Mouse (Mus musculus) kidney, postnatal 0 days (tissue): ENCODE measurements around the gene Ccdc38. TPM values are rescaled to one million over a fixed set of nuclear protein-coding genes. Genes with fewer than 3 reads are reported as not detected.

Experiments
- ATAC-seq: fragments of 200-750 bp; cut with Nextera tagmentation; replicated peaks from 2 replicates; pipeline ENCODE4 v1.8.0; 2017; ENCODE audit warnings: low read depth, moderate number of reproducible peaks, moderate TSS enrichment, moderate library complexity; ENCODE audit not compliant: low FRiP score
- DNase-seq: peaks from one replicate; pipeline ENCODE4 v3.0.0-alpha.2; 2016; ENCODE audit warnings: low spot score
- H3K27ac ChIP-seq: fragments of 300-500 bp; sonication (generic); 2 replicates; pipeline ENCODE4 v1.5.1; 2014; ENCODE audit warnings: mild to moderate bottlenecking
- H3K27me3 ChIP-seq: fragments of 300-500 bp; sonication (generic); 2 replicates; pipeline ENCODE4 v1.6.1; 2014; ENCODE audit warnings: low read length, mixed read lengths; ENCODE audit not compliant: insufficient read depth
- H3K36me3 ChIP-seq: fragments of 300-500 bp; sonication (generic); 2 replicates; pipeline ENCODE4 v1.6.1; 2014; ENCODE audit warnings: low read length, mixed read lengths; ENCODE audit not compliant: insufficient read depth
- H3K4me1 ChIP-seq: fragments of 300-500 bp; sonication (generic); replicated peaks from 2 replicates; pipeline ENCODE4 v1.6.1; 2014; ENCODE audit warnings: antibody characterized with exemption, low read length, mixed read lengths; ENCODE audit not compliant: insufficient read depth
- H3K4me2 ChIP-seq: fragments of 300-500 bp; sonication (generic); 2 replicates; pipeline ENCODE4 v1.6.1; 2014; ENCODE audit warnings: mild to moderate bottlenecking, low read length, moderate library complexity, mixed read lengths
- H3K4me3 ChIP-seq: fragments of 300-500 bp; sonication (generic); replicated peaks from 2 replicates; pipeline ENCODE4 v1.5.1; 2014; ENCODE audit warnings: low read depth, low read length
- H3K9ac ChIP-seq: fragments of 300-500 bp; sonication (generic); 2 replicates; pipeline ENCODE4 v1.6.1; 2014; ENCODE audit warnings: low read depth, low read length
- H3K9me3 ChIP-seq: fragments of 300-500 bp; sonication (generic); replicated peaks from 2 replicates; pipeline ENCODE4 v1.6.1; 2016; ENCODE audit warnings: low read length, inconsistent platforms, mixed read lengths
- CTCF ChIP-seq: IDR thresholded peaks from 2 replicates; pipeline ENCODE4 v1.5.1; 2016; ENCODE audit warnings: antibody characterized with exemption, low read depth, mild to moderate bottlenecking, moderate library complexity
- WGBS: fragments of 180-500 bp; shearing (Covaris S2); extraction: QIAGEN DNeasy Blood & Tissue Kit; methylation state at CpG from one replicate; pipeline ENCODE4 v1.1.7; 2014; 5-methylcytosine and 5-hydroxymethylcytosine counted together
- polyA plus RNA-seq: library from polyadenylated mRNA; unstranded; fragments of >200 nt; fragmentation: Nextera tagmentation; extraction: Ambion mirVana; gene quantifications from 2 replicates; pipeline ENCODE4 v1.2.1, GENCODE M21; 2015

Gene Ccdc38
- polyA plus RNA-seq, 1 experiment from 2014 or later, result 0.26 TPM

DNA sequence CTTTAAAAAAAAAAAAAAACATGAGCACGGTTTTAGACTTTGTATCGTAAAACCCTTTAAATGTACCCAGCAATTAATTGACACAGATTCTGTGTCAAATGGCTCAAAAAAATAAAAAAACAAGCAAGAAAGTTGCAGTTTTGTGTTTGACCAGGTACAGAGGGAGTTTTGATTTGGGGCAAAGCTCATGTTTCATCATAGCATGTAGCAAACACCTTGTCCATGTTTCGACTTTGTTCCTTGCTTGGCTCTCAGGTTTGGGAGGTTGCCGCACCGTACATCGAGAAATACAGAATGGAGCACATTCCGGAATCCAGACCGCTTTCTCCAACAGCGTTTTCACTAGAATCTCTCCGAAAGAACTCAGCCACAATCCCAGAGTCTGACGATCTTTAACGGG, 24.5 kb upstream of the Ccdc38 start:
- H3K4me1 ChIP-seq, result no peaks in the 10 kb centered on the region
- no peaks in the 10 kb centered on the region for H3K36me3 ChIP-seq
- H3K9ac ChIP-seq, result no peak overlapping the region
- no peak overlapping the region for H3K27ac ChIP-seq
- no peaks in the 10 kb centered on the region for H3K9me3 ChIP-seq
- 76% methylated on average over 12 of the region's 12 CpGs for WGBS
- no peak for DNase-seq
- TF ChIP-seq CTCF, result no peak
- no peak overlapping the region for H3K4me2 ChIP-seq
- ATAC-seq, result no peak
- H3K4me3 ChIP-seq, result no peak overlapping the region
- no peaks in the 10 kb centered on the region for H3K27me3 ChIP-seq

DNA sequence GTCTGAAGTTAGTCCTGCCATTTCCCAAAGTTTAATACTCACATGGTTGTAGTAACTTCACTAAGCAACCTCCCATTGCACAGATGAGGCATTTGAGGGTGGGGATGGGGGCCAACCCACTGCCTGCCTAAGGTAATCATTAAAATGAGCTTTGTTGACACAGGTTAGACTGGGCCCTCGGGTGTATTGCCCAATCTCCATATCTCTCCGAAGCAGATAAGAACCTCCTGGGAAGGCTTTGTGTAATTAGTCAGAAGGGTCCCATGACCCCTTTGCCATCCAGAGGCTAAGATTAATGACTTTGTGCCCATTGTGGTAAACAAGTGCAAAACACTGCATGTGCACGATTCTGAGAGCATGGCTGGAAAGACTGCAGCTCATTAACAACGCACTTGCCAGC, 22.7 kb upstream of the Ccdc38 start:
- Histone ChIP-seq H3K27me3 (no peaks in the 10 kb centered on the region), H3K9ac (no peak overlapping the region), H3K4me3 (no peak overlapping the region), H3K9me3 (no peaks in the 10 kb centered on the region), H3K4me2 (no peak overlapping the region), H3K4me1 (no peaks in the 10 kb centered on the region), H3K36me3 (no peaks in the 10 kb centered on the region), H3K27ac (no peak overlapping the region)
- TF ChIP-seq CTCF, result no peak
- 60% methylated on average over 4 of the region's 4 CpGs for WGBS
- DNase-seq (no peak), ATAC-seq (no peak)

DNA sequence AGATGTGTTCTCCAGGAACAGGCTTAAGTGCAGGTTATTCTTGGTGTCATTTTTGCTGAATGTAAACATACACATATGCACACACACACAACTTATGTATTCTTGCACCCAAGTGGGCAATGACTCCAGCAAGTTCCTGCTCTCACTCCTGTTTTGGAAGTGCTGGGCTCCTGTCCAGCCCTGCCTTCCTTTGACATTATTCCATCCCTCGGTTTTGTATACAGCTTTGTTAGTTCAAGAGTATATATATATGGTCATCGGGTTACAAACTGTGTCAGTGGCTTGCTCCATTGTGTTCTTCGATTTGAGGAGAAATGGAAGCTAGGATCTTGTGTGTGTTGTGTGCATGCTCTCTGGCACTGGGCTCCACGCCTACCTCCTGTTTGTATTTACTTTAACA, 22.2 kb upstream of the Ccdc38 start:
- Histone ChIP-seq H3K36me3 (no peaks in the 10 kb centered on the region), H3K4me3 (no peak overlapping the region), H3K9me3 (no peaks in the 10 kb centered on the region), H3K27ac (no peak overlapping the region), H3K4me1 (no peaks in the 10 kb centered on the region), H3K9ac (no peak overlapping the region), H3K27me3 (no peaks in the 10 kb centered on the region), H3K4me2 (no peak overlapping the region)
- WGBS, result 83% methylated on average over 4 of the region's 4 CpGs
- ATAC-seq (no peak), DNase-seq (no peak)
- no peak for TF ChIP-seq CTCF

DNA sequence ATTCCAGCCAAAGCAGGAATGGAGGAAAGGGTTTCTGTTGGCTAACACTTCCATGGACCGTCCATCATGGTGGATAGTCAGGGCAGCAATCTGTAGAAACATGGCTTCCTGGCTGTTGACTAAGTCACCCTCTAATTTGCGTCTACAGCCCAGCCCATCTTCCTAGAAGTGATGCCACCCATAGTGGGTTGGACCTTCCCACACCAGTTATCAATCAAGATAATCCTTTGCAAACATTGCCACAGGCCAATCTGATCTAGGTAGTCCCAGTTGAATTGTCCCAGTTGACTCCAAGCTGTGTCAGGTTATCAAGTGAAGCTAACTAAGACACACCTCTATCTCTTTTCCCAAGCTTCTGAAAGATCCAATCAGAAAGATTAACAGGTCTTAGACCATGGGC, 21.8 kb upstream of the Ccdc38 start:
- Histone ChIP-seq H3K4me3 (no peak overlapping the region), H3K9ac (no peak overlapping the region), H3K9me3 (no peaks in the 10 kb centered on the region), H3K27me3 (no peaks in the 10 kb centered on the region), H3K27ac (no peak overlapping the region), H3K4me1 (no peaks in the 10 kb centered on the region), H3K4me2 (no peak overlapping the region), H3K36me3 (no peaks in the 10 kb centered on the region)
- DNase-seq, result no peak
- TF ChIP-seq CTCF, result no peak
- WGBS, result 94% methylated on average over 2 of the region's 2 CpGs
- no peak for ATAC-seq

DNA sequence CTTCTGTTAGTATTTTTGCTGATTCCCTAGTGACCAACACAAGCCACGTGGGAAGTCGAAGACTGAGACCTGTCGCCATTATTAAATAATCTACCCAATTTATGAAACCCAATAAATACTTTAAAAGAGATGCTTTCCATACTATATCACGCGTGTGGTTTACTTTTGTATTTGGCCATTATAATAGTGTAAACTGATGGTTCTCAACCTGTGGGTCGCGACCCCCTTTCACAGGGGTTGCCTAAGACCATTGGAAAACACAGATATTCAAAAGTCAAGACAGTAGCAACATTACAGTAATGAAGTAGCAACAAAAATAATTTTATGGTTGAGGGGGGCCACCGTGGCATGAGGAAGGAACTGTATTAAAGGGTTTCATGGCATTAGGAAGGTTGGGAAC, 21.3 kb upstream of the Ccdc38 start:
- Histone ChIP-seq H3K4me3 (no peak overlapping the region), H3K36me3 (no peaks in the 10 kb centered on the region), H3K9me3 (no peaks in the 10 kb centered on the region), H3K4me2 (no peak overlapping the region), H3K9ac (no peak overlapping the region), H3K27me3 (no peaks in the 10 kb centered on the region), H3K4me1 (no peaks in the 10 kb centered on the region), H3K27ac (no peak overlapping the region)
- DNase-seq, result no peak
- no peak for TF ChIP-seq CTCF
- 94% methylated on average over 8 of the region's 8 CpGs for WGBS
- no peak for ATAC-seq

DNA sequence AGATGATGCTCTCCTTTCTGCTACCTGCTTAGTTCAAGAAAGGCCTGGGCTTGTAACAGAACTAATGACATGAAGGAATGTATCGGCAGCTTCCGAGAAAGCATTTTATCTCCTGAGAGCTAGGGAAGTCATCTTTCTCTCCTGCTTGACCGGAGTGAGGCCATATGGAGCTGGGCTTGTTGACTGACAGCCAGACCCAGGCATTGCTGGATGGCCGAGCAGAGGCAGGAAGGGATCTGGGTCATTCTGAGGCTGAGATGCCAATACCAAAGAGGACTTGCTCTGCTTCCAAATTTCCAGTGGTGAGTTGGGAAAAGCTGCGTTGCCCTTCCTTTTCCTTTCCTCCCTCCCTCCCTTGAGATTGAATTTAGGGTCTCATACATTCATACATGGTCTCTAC, 20.7 kb upstream of the Ccdc38 start:
- H3K4me2 ChIP-seq, result no peak overlapping the region
- 81% methylated on average over 5 of the region's 5 CpGs for WGBS

DNA sequence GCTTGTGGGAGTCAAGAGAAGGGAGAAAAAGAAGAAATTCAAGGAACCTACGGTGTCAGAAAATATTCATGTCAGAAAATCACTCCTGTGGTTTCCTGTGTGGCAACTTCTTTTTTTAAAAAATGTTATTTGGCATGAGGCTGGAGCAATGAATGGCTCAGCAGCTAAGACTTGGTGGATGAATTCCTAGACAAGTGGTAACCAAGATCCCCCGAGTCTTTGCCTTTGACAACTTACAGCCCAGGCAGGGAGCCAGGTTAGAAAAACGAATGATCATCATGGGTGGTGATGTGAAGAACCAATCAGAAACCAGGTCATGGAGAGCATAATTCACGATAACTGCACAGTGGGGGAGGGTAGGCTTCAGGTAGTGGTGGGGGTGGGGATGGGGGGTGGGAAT, 19.4 kb upstream of the Ccdc38 start:
- ATAC-seq (no peak), DNase-seq (no peak)
- H3K36me3 ChIP-seq, result no peaks in the 10 kb centered on the region
- no peak overlapping the region for H3K9ac ChIP-seq
- no peak overlapping the region for H3K4me2 ChIP-seq
- H3K4me1 ChIP-seq, result no peaks in the 10 kb centered on the region
- TF ChIP-seq CTCF, result no peak
- no peaks in the 10 kb centered on the region for H3K27me3 ChIP-seq
- H3K4me3 ChIP-seq, result no peak overlapping the region
- 59% methylated on average over 4 of the region's 4 CpGs for WGBS
- H3K9me3 ChIP-seq, result no peaks in the 10 kb centered on the region
- H3K27ac ChIP-seq, result no peak overlapping the region

More for the DNA sequence above, 20.7 kb upstream of the Ccdc38 start:
- H3K9me3 ChIP-seq, result no peaks in the 10 kb centered on the region
- DNase-seq (no peak), ATAC-seq (no peak)
- H3K27ac ChIP-seq, result no peak overlapping the region
- H3K4me3 ChIP-seq, result no peak overlapping the region
- no peak overlapping the region for H3K9ac ChIP-seq
- no peak for TF ChIP-seq CTCF
- H3K27me3 ChIP-seq, result no peaks in the 10 kb centered on the region
- H3K4me1 ChIP-seq, result no peaks in the 10 kb centered on the region
- H3K36me3 ChIP-seq, result no peaks in the 10 kb centered on the region
